Mouse (Mus musculus): ENCODE measurements around the gene Cdh22. TPM values are rescaled to one million over a fixed set of nuclear protein-coding genes. Genes with fewer than 3 reads are reported as not detected.

Cdh22 gene
- polyA plus RNA-seq, 1 experiment from 2014 or later, result 1.3 TPM

GRCm38 (mm10) chr2:165182085-165182976 lies 52.3 kb downstream of the Cdh22 start:
- Histone ChIP-seq H3K36me3 (replicated peaks; ENCODE audit: control insufficient read depth, insufficient read depth, low read depth, low read length) (no peaks in the 10 kb centered on the region), H3K4me2 (ENCODE audit: low read depth, low read length) (no peak overlapping the region), H3K27me3 (ENCODE audit: control insufficient read depth, insufficient read depth, low read length) (peaks cover 29% of the 10 kb centered on the region), H3K27ac (replicated peaks; ENCODE audit: low read depth, low read length) (no peak overlapping the region), H3K4me1 (ENCODE audit: control insufficient read depth, insufficient read depth, low read length) (peaks cover 6% of the 10 kb centered on the region; the same call in 1 of the 2 replicates), H3K9ac (replicated peaks; ENCODE audit: low read length) (no peak overlapping the region), H3K4me3 (ENCODE audit: low read depth, low read length) (no peak overlapping the region), H3K9me3 (replicated peaks; ENCODE audit: control insufficient read depth, low read length) (no peaks in the 10 kb centered on the region)
- ATAC-seq (replicated peaks; ENCODE audit: insufficient number of reproducible peaks, low FRiP score, low TSS enrichment, low read depth) (0 out of 2 replicates have a peak, but pooled peaks have one; percentile 37), DNase-seq (ENCODE audit: low spot score) (no peak)
- 60% methylated on average over 11 of the region's 11 CpGs for WGBS

- H3K27me3 ChIP-seq (ENCODE audit: control insufficient read depth, insufficient read depth, low read length), result peaks cover 32% of the 10 kb centered on the region
- no peak overlapping the region for H3K27ac ChIP-seq (replicated peaks; ENCODE audit: low read depth, low read length)
- H3K9me3 ChIP-seq (replicated peaks; ENCODE audit: control insufficient read depth, low read length), result no peaks in the 10 kb centered on the region
- H3K4me1 ChIP-seq (ENCODE audit: control insufficient read depth, insufficient read depth, low read length), result peaks cover 3% of the 10 kb centered on the region; the same call in 1 of the 2 replicates
- no peaks in the 10 kb centered on the region for H3K36me3 ChIP-seq (replicated peaks; ENCODE audit: control insufficient read depth, insufficient read depth, low read depth, low read length)
- DNase-seq (ENCODE audit: low spot score), result no peak
- 60% methylated on average over 10 of the region's 10 CpGs for WGBS
- no peak for ATAC-seq (replicated peaks; ENCODE audit: insufficient number of reproducible peaks, low FRiP score, low TSS enrichment, low read depth)
- no peak overlapping the region for H3K9ac ChIP-seq (replicated peaks; ENCODE audit: low read length)
- no peak overlapping the region for H3K4me2 ChIP-seq (ENCODE audit: low read depth, low read length)
- H3K4me3 ChIP-seq (ENCODE audit: low read depth, low read length), result no peak overlapping the region
Observed at GRCm38 (mm10) chr2:165179231-165179630, 55.4 kb downstream of the Cdh22 start.

GRCm38 (mm10) chr2:165176965-165177364 lies 57.7 kb downstream of the Cdh22 start:
- DNase-seq (ENCODE audit: low spot score) (no peak), ATAC-seq (replicated peaks; ENCODE audit: insufficient number of reproducible peaks, low FRiP score, low TSS enrichment, low read depth) (0 out of 2 replicates have a peak, but pooled peaks have one; percentile 24)
- Histone ChIP-seq H3K36me3 (replicated peaks; ENCODE audit: control insufficient read depth, insufficient read depth, low read depth, low read length) (no peaks in the 10 kb centered on the region), H3K4me2 (ENCODE audit: low read depth, low read length) (no peak overlapping the region), H3K4me3 (ENCODE audit: low read depth, low read length) (no peak overlapping the region), H3K9me3 (replicated peaks; ENCODE audit: control insufficient read depth, low read length) (no peaks in the 10 kb centered on the region), H3K27me3 (ENCODE audit: control insufficient read depth, insufficient read depth, low read length) (peaks cover 25% of the 10 kb centered on the region), H3K4me1 (ENCODE audit: control insufficient read depth, insufficient read depth, low read length) (no peaks in the 10 kb centered on the region), H3K27ac (replicated peaks; ENCODE audit: low read depth, low read length) (no peak overlapping the region), H3K9ac (replicated peaks; ENCODE audit: low read length) (no peak overlapping the region)
- WGBS, result 16% methylated on average over 9 of the region's 9 CpGs

GRCm38 (mm10) chr2:165166664-165167435 lies 67.8 kb downstream of the Cdh22 start:
- WGBS, result 12% methylated on average over 17 of the region's 18 CpGs
- no peak overlapping the region for H3K4me2 ChIP-seq (ENCODE audit: low read depth, low read length)
- DNase-seq (ENCODE audit: low spot score), result peak; percentile 47
- peak; percentile 73; the same call in 1 of the 2 replicates for ATAC-seq (replicated peaks; ENCODE audit: insufficient number of reproducible peaks, low FRiP score, low TSS enrichment, low read depth)
- no peak overlapping the region for H3K27ac ChIP-seq (replicated peaks; ENCODE audit: low read depth, low read length)
- H3K9me3 ChIP-seq (replicated peaks; ENCODE audit: control insufficient read depth, low read length), result no peaks in the 10 kb centered on the region
- no peak overlapping the region for H3K4me3 ChIP-seq (ENCODE audit: low read depth, low read length)
- no peak overlapping the region for H3K9ac ChIP-seq (replicated peaks; ENCODE audit: low read length)
- H3K36me3 ChIP-seq (replicated peaks; ENCODE audit: control insufficient read depth, insufficient read depth, low read depth, low read length), result no peaks in the 10 kb centered on the region
- H3K4me1 ChIP-seq (ENCODE audit: control insufficient read depth, insufficient read depth, low read length), result peaks cover 2% of the 10 kb centered on the region
- peaks cover 3% of the 10 kb centered on the region; the same call in 1 of the 2 replicates for H3K27me3 ChIP-seq (ENCODE audit: control insufficient read depth, insufficient read depth, low read length)

GRCm38 (mm10) chr2:165162221-165162620 lies 72.4 kb downstream of the Cdh22 start:
- Histone ChIP-seq H3K27me3 (ENCODE audit: control insufficient read depth, insufficient read depth, low read length) (peaks cover 3% of the 10 kb centered on the region; the same call in 1 of the 2 replicates), H3K4me1 (ENCODE audit: control insufficient read depth, insufficient read depth, low read length) (peaks cover 2% of the 10 kb centered on the region), H3K9me3 (replicated peaks; ENCODE audit: control insufficient read depth, low read length) (no peaks in the 10 kb centered on the region), H3K27ac (replicated peaks; ENCODE audit: low read depth, low read length) (no peak overlapping the region), H3K36me3 (replicated peaks; ENCODE audit: control insufficient read depth, insufficient read depth, low read depth, low read length) (no peaks in the 10 kb centered on the region), H3K9ac (replicated peaks; ENCODE audit: low read length) (no peak overlapping the region), H3K4me3 (ENCODE audit: low read depth, low read length) (no peak overlapping the region), H3K4me2 (ENCODE audit: low read depth, low read length) (no peak overlapping the region)
- DNase-seq (ENCODE audit: low spot score) (no peak), ATAC-seq (replicated peaks; ENCODE audit: insufficient number of reproducible peaks, low FRiP score, low TSS enrichment, low read depth) (no peak)
- WGBS, result 4% methylated on average over 5 of the region's 5 CpGs

GRCm38 (mm10) chr2:165160466-165160865 lies 74.2 kb downstream of the Cdh22 start:
- no peak overlapping the region for H3K9ac ChIP-seq (replicated peaks; ENCODE audit: low read length)
- 13% methylated on average over 5 of the region's 5 CpGs for WGBS
- no peak overlapping the region for H3K4me2 ChIP-seq (ENCODE audit: low read depth, low read length)
- no peak overlapping the region for H3K27ac ChIP-seq (replicated peaks; ENCODE audit: low read depth, low read length)
- no peaks in the 10 kb centered on the region for H3K36me3 ChIP-seq (replicated peaks; ENCODE audit: control insufficient read depth, insufficient read depth, low read depth, low read length)
- DNase-seq (ENCODE audit: low spot score) (peak; percentile 86), ATAC-seq (replicated peaks; ENCODE audit: insufficient number of reproducible peaks, low FRiP score, low TSS enrichment, low read depth) (no peak)
- H3K27me3 ChIP-seq (ENCODE audit: control insufficient read depth, insufficient read depth, low read length), result no peaks in the 10 kb centered on the region
- H3K4me1 ChIP-seq (ENCODE audit: control insufficient read depth, insufficient read depth, low read length), result no peaks in the 10 kb centered on the region; the same call in 1 of the 2 replicates
- no peaks in the 10 kb centered on the region for H3K9me3 ChIP-seq (replicated peaks; ENCODE audit: control insufficient read depth, low read length)
- H3K4me3 ChIP-seq (ENCODE audit: low read depth, low read length), result no peak overlapping the region

- no peak overlapping the region for H3K27ac ChIP-seq (replicated peaks; ENCODE audit: low read depth, low read length)
- H3K9ac ChIP-seq (replicated peaks; ENCODE audit: low read length), result no peak overlapping the region
- no peak overlapping the region for H3K4me2 ChIP-seq (ENCODE audit: low read depth, low read length)
- no peaks in the 10 kb centered on the region for H3K27me3 ChIP-seq (ENCODE audit: control insufficient read depth, insufficient read depth, low read length)
- DNase-seq (ENCODE audit: low spot score) (peak; percentile 92), ATAC-seq (replicated peaks; ENCODE audit: insufficient number of reproducible peaks, low FRiP score, low TSS enrichment, low read depth) (no peak)
- H3K4me3 ChIP-seq (ENCODE audit: low read depth, low read length), result no peak overlapping the region
- H3K4me1 ChIP-seq (ENCODE audit: control insufficient read depth, insufficient read depth, low read length), result no peaks in the 10 kb centered on the region; the same call in 1 of the 2 replicates
- no peaks in the 10 kb centered on the region for H3K9me3 ChIP-seq (replicated peaks; ENCODE audit: control insufficient read depth, low read length)
- H3K36me3 ChIP-seq (replicated peaks; ENCODE audit: control insufficient read depth, insufficient read depth, low read depth, low read length), result no peaks in the 10 kb centered on the region
- WGBS, result 17% methylated on average over 15 of the region's 15 CpGs
Observed at GRCm38 (mm10) chr2:165159055-165159688, 75.5 kb downstream of the Cdh22 start.
